Mouse (Mus musculus) frontal cortex, adult 2 months (tissue): ENCODE measurements around the gene Mtmr11. TPM values are rescaled to one million over a fixed set of nuclear protein-coding genes. Genes with fewer than 3 reads are reported as not detected.
"Not testable (repeated sequence)": the region's sequence is repeated elsewhere in the genome, so short reads cannot be mapped to it uniquely, and the experiment has no call there.

ENCODE experiments used
- DNase-seq, 2 experiments: peaks; one replicate each; pipeline ENCODE4 v3.0.0; 2022; ENCODE audit warnings: low spot score in 1 of 2; ENCODE audit errors: extremely low spot score in 1 of 2
- polyA plus RNA-seq: library from polyadenylated mRNA; depleted of rRNA; stranded (reverse); fragments of >200 nt; gene quantifications from 2 replicates; pipeline ENCODE4 v1.2.3, GENCODE M21; 2012

Mtmr11 gene
- polyA plus RNA-seq, 1 experiment = 25.7 TPM

GRCm38 (mm10) chr3:96171583-96172196 lies 9.9 kb downstream of the Mtmr11 start:
- no peak for DNase-seq

- DNase-seq = peak; percentile 75 to 82
Measured at GRCm38 (mm10) chr3:96172197-96173178, 10.7 kb downstream of the Mtmr11 start, which contains the start of gene Sf3b4. Gene Sf3b4, plus strand, starts transcription at chr3:96172332.

GRCm38 (mm10) chr3:96173185-96173584 lies 11.4 kb downstream of the Mtmr11 start:
- no peak for DNase-seq

GRCm38 (mm10) chr3:96174042-96174441 lies 12.2 kb downstream of the Mtmr11 start:
- DNase-seq = not testable (repeated sequence)

GRCm38 (mm10) chr3:96175251-96175650 lies 13.4 kb downstream of the Mtmr11 start:
- DNase-seq = no peak

GRCm38 (mm10) chr3:96178427-96178826 lies 16.6 kb downstream of the Mtmr11 start:
- DNase-seq = no peak

- DNase-seq = no peak
Measured at GRCm38 (mm10) chr3:96178902-96179301, 17.1 kb downstream of the Mtmr11 start.

GRCm38 (mm10) chr3:96179531-96179930 lies 17.7 kb downstream of the Mtmr11 start:
- no peak for DNase-seq

GRCm38 (mm10) chr3:96180727-96181477 lies 19.1 kb downstream of the Mtmr11 start, which contains the start of gene Sv2a:
Gene Sv2a, plus strand, starts transcription at chr3:96181151.
- peak in 1 of 2 experiments; percentile 80 for DNase-seq

GRCm38 (mm10) chr3:96181510-96182381 lies 19.9 kb downstream of the Mtmr11 start:
- no peak for DNase-seq

GRCm38 (mm10) chr3:96182382-96182776 lies 20.6 kb downstream of the Mtmr11 start:
- DNase-seq = no peak

- DNase-seq = no peak
Measured at GRCm38 (mm10) chr3:96192977-96193376, 31.2 kb downstream of the Mtmr11 start.

- DNase-seq = no peak
Measured at GRCm38 (mm10) chr3:96194966-96195365, 33.2 kb downstream of the Mtmr11 start.

GRCm38 (mm10) chr3:96195616-96196313 lies 34.0 kb downstream of the Mtmr11 start:
- DNase-seq = no peak

GRCm38 (mm10) chr3:96196437-96197128 lies 34.8 kb downstream of the Mtmr11 start:
- peak in 1 of 2 experiments; percentile 48 for DNase-seq

GRCm38 (mm10) chr3:96197129-96197749 lies 35.4 kb downstream of the Mtmr11 start:
- peak; percentile 91 to 95 for DNase-seq

- no peak for DNase-seq
Measured at GRCm38 (mm10) chr3:96198181-96198580, 36.4 kb downstream of the Mtmr11 start.

GRCm38 (mm10) chr3:96198601-96199251 lies 36.9 kb downstream of the Mtmr11 start:
- DNase-seq = not testable (repeated sequence)
